Mouse (Mus musculus): Measurements from ENCODE around the gene Plod3. TPM values are rescaled to one million over a fixed set of nuclear protein-coding genes. Genes with fewer than 3 reads are reported as not detected.

Plod3 gene
- polyA plus RNA-seq, 1 experiment from 2014 or later: 42.7 TPM

- Histone ChIP-seq H3K27ac (ENCODE audit: poor library complexity, severe bottlenecking) (no peak overlapping the region), H3K36me3 (peaks cover 60% of the 10 kb centered on the region), H3K4me2 (no peak overlapping the region), H3K9me3 (replicated peaks) (no peaks in the 10 kb centered on the region), H3K27me3 (replicated peaks) (peaks cover 13% of the 10 kb centered on the region), H3K9ac (no peak overlapping the region), H3K4me1 (replicated peaks) (peaks cover 14% of the 10 kb centered on the region), H3K4me3 (no peak overlapping the region)
- no peak for ATAC-seq (ENCODE audit: insufficient number of reproducible peaks, low FRiP score)
- 78% methylated on average over 13 of the region's 13 CpGs for WGBS
Observed at GRCm38 (mm10) chr5:137036211-137036610, 49.4 kb downstream of the Plod3 start.

GRCm38 (mm10) chr5:137039453-137039852, 52.6 kb downstream of the Plod3 start:
- no peak for ATAC-seq (ENCODE audit: insufficient number of reproducible peaks, low FRiP score)
- Histone ChIP-seq H3K4me3 (no peak overlapping the region), H3K9me3 (replicated peaks) (no peaks in the 10 kb centered on the region), H3K4me1 (replicated peaks) (peaks cover under 1% of the 10 kb centered on the region; the same call in 1 of the 2 replicates), H3K27ac (ENCODE audit: poor library complexity, severe bottlenecking) (no peak overlapping the region), H3K9ac (no peak overlapping the region), H3K4me2 (no peak overlapping the region), H3K36me3 (peaks cover 77% of the 10 kb centered on the region), H3K27me3 (replicated peaks) (no peaks in the 10 kb centered on the region)
- WGBS: 93% methylated on average over 10 of the region's 10 CpGs

GRCm38 (mm10) chr5:137041442-137041841, 54.6 kb downstream of the Plod3 start:
- Histone ChIP-seq H3K27ac (ENCODE audit: poor library complexity, severe bottlenecking) (no peak overlapping the region), H3K9ac (no peak overlapping the region), H3K27me3 (replicated peaks) (no peaks in the 10 kb centered on the region), H3K4me1 (replicated peaks) (peaks cover 12% of the 10 kb centered on the region), H3K36me3 (peaks cover 63% of the 10 kb centered on the region), H3K9me3 (replicated peaks) (no peaks in the 10 kb centered on the region), H3K4me2 (no peak overlapping the region), H3K4me3 (no peak overlapping the region)
- WGBS: 82% methylated on average over 10 of the region's 10 CpGs
- ATAC-seq (ENCODE audit: insufficient number of reproducible peaks, low FRiP score): no peak

- WGBS: 94% methylated on average over 7 of the region's 7 CpGs
- peaks cover 12% of the 10 kb centered on the region for H3K4me1 ChIP-seq (replicated peaks)
- no peak overlapping the region for H3K9ac ChIP-seq
- no peaks in the 10 kb centered on the region for H3K9me3 ChIP-seq (replicated peaks)
- H3K27ac ChIP-seq (ENCODE audit: poor library complexity, severe bottlenecking): no peak overlapping the region
- H3K27me3 ChIP-seq (replicated peaks): no peaks in the 10 kb centered on the region
- peaks cover 38% of the 10 kb centered on the region for H3K36me3 ChIP-seq
- ATAC-seq (ENCODE audit: insufficient number of reproducible peaks, low FRiP score): no peak
- no peak overlapping the region for H3K4me2 ChIP-seq
- no peak overlapping the region for H3K4me3 ChIP-seq
Observed at GRCm38 (mm10) chr5:137043997-137044396, 57.2 kb downstream of the Plod3 start.

GRCm38 (mm10) chr5:137045402-137046323, 58.8 kb downstream of the Plod3 start, which contains the start of gene Ap1s1:
Ap1s1 (minus strand) TSS chr5:137046135.
- Histone ChIP-seq H3K36me3 (peaks cover 21% of the 10 kb centered on the region), H3K9me3 (replicated peaks) (no peaks in the 10 kb centered on the region), H3K4me1 (replicated peaks) (peaks cover 16% of the 10 kb centered on the region), H3K27me3 (replicated peaks) (0 out of 2 replicates have a peak, but pooled peaks cover 3% of the 10 kb centered on the region), H3K4me2 (peak within 1 kb of the TSS; percentile 83), H3K4me3 (peak within 1 kb of the TSS; percentile 68), H3K27ac (ENCODE audit: poor library complexity, severe bottlenecking) (peak within 1 kb of the TSS; percentile 41), H3K9ac (peak within 1 kb of the TSS; percentile 83)
- under 1% methylated on average over 48 of the region's 48 CpGs for whole genome bisulfite sequencing
- peak; percentile 90 for ATAC-seq (ENCODE audit: insufficient number of reproducible peaks, low FRiP score)

MicroRNA genes within 50 kb of the gene (microRNA counts, 519-probe panel; counts per million panel counts)
- microRNA mmu-miR-702: not detected

Small RNA genes lying within 50 kb of the gene (microRNA-seq; reads per million reads assigned to microRNA genes)
- gene Mir702: 60.8 reads per million, percentile 46 among the genes with 10 or more reads in this experiment

Other genes with a start within 250 kb of the Plod3 start
- 21.4 and 21.6 TPM in 2 replicates for gene Col26a1, start 103.8 kb upstream of the Plod3 start, polyA plus RNA-seq (2016; fragmentation: Nextera tagmentation; extraction: Ambion mirVana)
- gene Ift22, start 78.9 kb upstream of the Plod3 start, polyA plus RNA-seq (2016; fragmentation: Nextera tagmentation; extraction: Ambion mirVana): 36.9 and 40.9 TPM in 2 replicates
- 245 and 251 TPM in 2 replicates for gene Fis1, start 33.7 kb upstream of the Plod3 start, polyA plus RNA-seq (2016; fragmentation: Nextera tagmentation; extraction: Ambion mirVana)
- 1.9 and 2.1 TPM in 2 replicates for gene Cldn15, start 20.4 kb upstream of the Plod3 start, polyA plus RNA-seq (2016; fragmentation: Nextera tagmentation; extraction: Ambion mirVana)
- 74.4 and 78.1 TPM in 2 replicates for gene Znhit1, start 1.0 kb downstream of the Plod3 start, polyA plus RNA-seq (2016; fragmentation: Nextera tagmentation; extraction: Ambion mirVana)
- gene Vgf, start 39.4 kb downstream of the Plod3 start, polyA plus RNA-seq (2016; fragmentation: Nextera tagmentation; extraction: Ambion mirVana): 0.12 TPM in 1 of 2 replicates, not detected in the other
- 143 and 145 TPM in 2 replicates for gene Ap1s1, start 59.1 kb downstream of the Plod3 start, polyA plus RNA-seq (2016; fragmentation: Nextera tagmentation; extraction: Ambion mirVana)
- gene Serpine1, start 85.2 kb downstream of the Plod3 start, polyA plus RNA-seq (2016; fragmentation: Nextera tagmentation; extraction: Ambion mirVana): 0.69 and 0.70 TPM in 2 replicates
- gene Trim56, start 129.2 kb downstream of the Plod3 start, polyA plus RNA-seq (2016; fragmentation: Nextera tagmentation; extraction: Ambion mirVana): 7.0 and 7.8 TPM in 2 replicates
- gene Muc3, start 162.3 kb downstream of the Plod3 start, polyA plus RNA-seq (2016; fragmentation: Nextera tagmentation; extraction: Ambion mirVana): 0.21 TPM in 1 of 2 replicates, not detected in the other
- 0.09 TPM in 1 of 2 replicates, not detected in the other for gene Muc3a, start 225.4 kb downstream of the Plod3 start, polyA plus RNA-seq (2016; fragmentation: Nextera tagmentation; extraction: Ambion mirVana)

Data from heart, embryonic 12.5 days (tissue).